Mouse (Mus musculus) stomach, embryonic 15.5 days (tissue): ENCODE measurements around the gene Fam214a. TPM values are rescaled to one million over a fixed set of nuclear protein-coding genes. Genes with fewer than 3 reads are reported as not detected.
A peak's percentile ranks its signal among the peaks of the same experiment; 100 is the strongest.

Experiments used
- ATAC-seq: fragments of 200-750 bp; cut with Nextera tagmentation; 2 replicates; pipeline ENCODE4 v1.8.0; 2017; ENCODE audit warnings: low read depth, moderate number of reproducible peaks, moderate TSS enrichment; ENCODE audit not compliant: insufficient read depth, low FRiP score
- H3K27ac ChIP-seq: fragments of 300-500 bp; sonication (generic); 2 replicates; pipeline ENCODE4 v1.5.1; 2015; ENCODE audit warnings: mild to moderate bottlenecking, inconsistent platforms
- H3K27me3 ChIP-seq: fragments of 300-500 bp; sonication (generic); replicated peaks from 2 replicates; pipeline ENCODE4 v1.6.1; 2015; ENCODE audit warnings: inconsistent platforms
- H3K36me3 ChIP-seq: fragments of 300-500 bp; sonication (generic); 2 replicates; pipeline ENCODE4 v1.6.1; 2015; ENCODE audit warnings: inconsistent platforms
- H3K4me1 ChIP-seq: fragments of 300-500 bp; sonication (generic); 2 replicates; pipeline ENCODE4 v1.6.1; 2015; ENCODE audit warnings: inconsistent platforms
- H3K4me2 ChIP-seq: fragments of 300-500 bp; sonication (generic); 2 replicates; pipeline ENCODE4 v1.6.1; 2015; ENCODE audit warnings: mild to moderate bottlenecking, inconsistent platforms
- H3K4me3 ChIP-seq: fragments of 300-500 bp; sonication (generic); replicated peaks from 2 replicates; pipeline ENCODE4 v1.5.1; 2015; ENCODE audit warnings: inconsistent platforms
- H3K9ac ChIP-seq: fragments of 300-500 bp; sonication (generic); 2 replicates; pipeline ENCODE4 v1.6.1; 2015; ENCODE audit warnings: inconsistent platforms
- H3K9me3 ChIP-seq: fragments of 300-500 bp; sonication (generic); 2 replicates; pipeline ENCODE4 v1.6.1; 2016; ENCODE audit warnings: inconsistent platforms
- WGBS: fragments of 180-500 bp; shearing (Covaris S2); methylation state at CpG from one replicate; pipeline ENCODE4 v1.1.7; 2015; 5-methylcytosine and 5-hydroxymethylcytosine counted together
- polyA plus RNA-seq: library from polyadenylated mRNA; unstranded; fragments of >200 nt; fragmentation: Nextera tagmentation; extraction: Ambion mirVana; gene quantifications from 2 replicates; pipeline ENCODE4 v1.2.1, GENCODE M21; 2015

Fam214a gene
- polyA plus RNA-seq, result 9.1 and 10.0 TPM in 2 replicates

GRCm38 (mm10) chr9:74952756-74953247 lies at the start of gene Fam214a:
TSS of gene Fam214a (plus strand) at chr9:74952884.
- Histone ChIP-seq H3K27ac (peak within 1 kb of the TSS; percentile 98), H3K4me3 (peak within 1 kb of the TSS; percentile 98), H3K36me3 (peaks cover 4% of the 10 kb centered on the region; the same call in 1 of the 2 replicates), H3K9me3 (no peaks in the 10 kb centered on the region), H3K4me2 (peak within 1 kb of the TSS; percentile 87), H3K9ac (peak within 1 kb of the TSS; percentile 93), H3K27me3 (no peaks in the 10 kb centered on the region), H3K4me1 (peaks cover 14% of the 10 kb centered on the region; the same call in 1 of the 2 replicates)
- peak; percentile 91 for ATAC-seq
- under 1% methylated on average over 55 of the region's 59 CpGs for WGBS

DNA sequence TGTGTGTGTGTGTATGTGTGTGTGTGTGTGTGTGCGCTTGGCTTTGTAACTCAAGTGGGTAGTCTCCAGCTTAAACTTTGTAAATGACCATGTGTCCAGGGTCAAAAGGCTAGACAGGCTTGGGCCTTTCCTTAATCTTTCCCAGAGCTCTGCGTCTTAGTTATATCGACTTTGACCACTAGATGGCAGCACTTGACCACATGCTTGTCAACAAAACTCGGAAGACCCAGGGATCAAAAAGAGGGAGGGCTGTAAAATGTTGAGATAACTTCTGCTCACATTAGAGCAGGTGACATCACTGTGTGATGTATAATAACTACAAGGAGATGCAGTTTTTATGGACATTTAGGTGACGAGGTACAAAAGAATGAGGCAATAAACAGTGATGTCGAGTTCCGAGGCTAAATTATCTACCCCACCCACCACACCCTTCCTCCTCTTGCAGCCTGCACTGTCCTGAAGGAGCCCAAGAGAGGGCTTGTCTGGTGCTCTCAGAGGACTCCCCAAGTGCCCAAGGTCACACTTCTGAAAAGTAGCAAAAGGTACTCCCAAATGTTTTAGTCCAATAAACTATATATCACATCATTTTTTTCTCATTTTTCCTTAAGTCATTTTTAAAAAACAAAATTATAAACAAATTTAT lies 47.7 kb upstream of the Fam214a start:
- Histone ChIP-seq H3K9me3 (no peaks in the 10 kb centered on the region), H3K9ac (no peak overlapping the region), H3K36me3 (no peaks in the 10 kb centered on the region), H3K27ac (no peak overlapping the region), H3K4me1 (peaks cover 4% of the 10 kb centered on the region; the same call in 1 of the 2 replicates), H3K4me2 (no peak overlapping the region), H3K4me3 (no peak overlapping the region), H3K27me3 (no peaks in the 10 kb centered on the region)
- WGBS, result 10% methylated on average over 7 of the region's 7 CpGs
- no peak for ATAC-seq

DNA sequence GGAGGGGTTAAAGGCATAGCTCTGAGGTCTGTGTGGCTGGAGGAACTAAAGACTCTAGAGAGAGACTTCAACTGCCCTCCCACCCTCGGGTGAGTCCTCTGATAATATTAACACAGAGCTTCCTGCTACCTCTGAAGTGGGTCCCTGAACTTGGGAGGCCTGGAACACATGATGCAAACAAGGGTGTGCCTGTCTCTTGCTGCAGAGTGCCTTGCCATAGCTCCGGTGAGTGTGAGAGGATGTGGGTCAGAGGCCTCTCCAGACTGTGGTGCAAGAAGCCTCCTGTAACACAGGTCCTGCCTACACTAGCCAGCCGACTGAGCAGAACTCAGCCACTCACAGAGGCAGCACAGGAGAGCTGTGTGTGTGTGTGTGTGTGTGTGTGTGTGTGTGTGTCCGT lies 45.7 kb upstream of the Fam214a start:
- Histone ChIP-seq H3K9ac (no peak overlapping the region), H3K4me1 (peaks cover 4% of the 10 kb centered on the region; the same call in 1 of the 2 replicates), H3K4me3 (no peak overlapping the region), H3K27ac (0 out of 2 replicates have a peak overlapping the region, but pooled peaks have one; percentile 16), H3K27me3 (no peaks in the 10 kb centered on the region), H3K4me2 (no peak overlapping the region), H3K36me3 (no peaks in the 10 kb centered on the region), H3K9me3 (no peaks in the 10 kb centered on the region)
- 25% methylated on average over 4 of the region's 4 CpGs for WGBS
- peak; percentile 82 for ATAC-seq

DNA sequence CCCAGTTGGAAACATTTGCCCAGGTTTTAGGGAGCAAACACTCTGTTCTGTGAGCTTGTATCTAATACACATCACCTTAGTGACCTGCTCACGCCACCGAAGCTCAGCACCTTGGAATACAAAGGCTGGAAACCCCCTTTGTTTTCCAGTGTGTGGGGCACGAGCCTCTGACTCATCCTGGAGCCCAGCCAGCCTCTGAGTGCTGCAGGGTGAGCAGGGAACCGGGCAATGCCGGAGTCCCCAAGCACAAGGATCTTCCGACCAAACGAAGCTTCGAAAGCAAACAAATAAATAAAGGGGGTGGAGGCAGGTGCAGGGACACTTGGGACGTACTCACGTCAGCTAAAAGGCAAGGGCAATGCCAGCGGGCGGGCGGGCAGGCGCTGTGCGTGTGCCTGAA lies 43.4 kb upstream of the Fam214a start:
- whole genome bisulfite sequencing, result 64% methylated on average over 15 of the region's 15 CpGs
- H3K4me3 ChIP-seq, result no peak overlapping the region
- no peaks in the 10 kb centered on the region for H3K27me3 ChIP-seq
- H3K9ac ChIP-seq, result no peak overlapping the region
- H3K4me2 ChIP-seq, result no peak overlapping the region
- ATAC-seq, result no peak
- H3K4me1 ChIP-seq, result peaks cover 4% of the 10 kb centered on the region; the same call in 1 of the 2 replicates
- H3K27ac ChIP-seq, result no peak overlapping the region
- H3K9me3 ChIP-seq, result no peaks in the 10 kb centered on the region
- H3K36me3 ChIP-seq, result no peaks in the 10 kb centered on the region

DNA sequence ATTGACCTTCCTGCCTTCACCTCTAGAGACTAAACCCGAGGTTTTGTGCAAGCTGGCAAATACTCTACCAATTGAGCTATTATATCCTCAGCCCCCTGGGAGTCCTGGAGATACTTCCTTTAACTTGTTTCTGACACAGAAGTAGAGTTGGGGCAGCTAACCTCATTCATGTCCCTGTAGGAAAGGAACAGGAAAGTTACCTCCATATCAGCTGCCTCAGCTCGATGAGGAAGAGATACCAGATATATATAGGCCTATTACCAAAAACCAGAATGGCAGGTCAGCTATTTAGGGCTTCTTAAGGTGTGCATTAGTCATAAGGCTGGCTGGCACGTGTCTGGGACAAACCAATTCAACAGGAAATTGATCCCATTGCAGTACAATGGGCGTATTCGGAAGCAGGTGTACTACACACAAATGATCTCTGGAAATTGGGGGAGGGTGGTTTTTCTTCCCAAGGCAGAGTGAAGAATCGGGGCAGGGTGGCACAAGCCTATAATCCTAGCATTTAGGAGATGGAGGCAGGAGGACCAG lies 42.4 kb upstream of the Fam214a start:
- no peaks in the 10 kb centered on the region for H3K36me3 ChIP-seq
- H3K9ac ChIP-seq, result no peak overlapping the region
- H3K4me1 ChIP-seq, result peaks cover 4% of the 10 kb centered on the region; the same call in 1 of the 2 replicates
- WGBS, result 76% methylated on average over 6 of the region's 6 CpGs
- no peak for ATAC-seq
- H3K27ac ChIP-seq, result no peak overlapping the region
- no peaks in the 10 kb centered on the region for H3K27me3 ChIP-seq
- H3K4me3 ChIP-seq, result no peak overlapping the region
- H3K9me3 ChIP-seq, result no peaks in the 10 kb centered on the region
- no peak overlapping the region for H3K4me2 ChIP-seq

DNA sequence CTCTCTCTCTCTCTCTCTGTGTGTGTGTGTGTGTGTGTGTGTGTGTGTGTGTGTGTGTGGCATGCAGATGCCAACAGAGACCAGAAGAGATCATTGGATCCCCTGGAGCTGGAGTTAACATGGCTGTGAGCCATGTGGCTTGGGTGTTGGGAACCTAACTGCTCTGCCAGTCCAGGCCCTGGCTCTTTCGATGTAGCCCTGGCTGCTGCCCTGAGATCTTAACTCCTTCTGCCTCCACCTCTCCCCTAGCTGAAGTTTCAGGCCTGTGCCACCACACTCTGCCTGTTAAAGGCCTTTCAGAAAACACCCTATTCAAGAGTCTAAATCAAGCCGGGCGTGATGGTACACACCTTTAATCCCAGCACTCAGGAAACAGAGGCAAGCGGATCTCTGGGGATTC lies 41.3 kb upstream of the Fam214a start:
- Histone ChIP-seq H3K9me3 (no peaks in the 10 kb centered on the region), H3K27ac (0 out of 2 replicates have a peak overlapping the region, but pooled peaks have one; percentile 14), H3K9ac (no peak overlapping the region), H3K27me3 (no peaks in the 10 kb centered on the region), H3K4me2 (no peak overlapping the region), H3K36me3 (no peaks in the 10 kb centered on the region), H3K4me1 (peaks cover 4% of the 10 kb centered on the region; the same call in 1 of the 2 replicates), H3K4me3 (no peak overlapping the region)
- 69% methylated on average over 4 of the region's 4 CpGs for WGBS
- no peak for ATAC-seq

DNA sequence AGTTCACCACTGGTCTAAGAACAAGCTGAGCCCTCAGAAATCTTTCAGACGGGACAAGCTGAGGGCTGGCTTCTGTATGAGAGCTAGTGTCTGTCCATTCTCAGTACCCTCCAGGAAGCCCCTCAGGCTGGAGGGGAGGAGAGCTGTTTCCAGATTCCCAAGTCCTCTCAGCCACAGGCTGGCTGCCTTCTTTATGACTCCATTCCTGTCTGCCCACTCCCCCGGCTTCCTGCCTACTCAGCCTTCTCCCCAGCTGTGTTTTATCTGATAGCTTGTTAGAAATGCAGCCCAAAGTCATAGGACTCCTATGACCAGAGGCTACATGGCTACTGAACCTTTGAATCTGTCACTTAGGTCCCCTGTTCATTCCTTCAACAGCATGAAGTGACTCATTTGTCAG lies 40.8 kb upstream of the Fam214a start:
- Histone ChIP-seq H3K36me3 (no peaks in the 10 kb centered on the region), H3K9ac (no peak overlapping the region), H3K27me3 (no peaks in the 10 kb centered on the region), H3K9me3 (no peaks in the 10 kb centered on the region), H3K4me3 (no peak overlapping the region), H3K4me1 (peaks cover 4% of the 10 kb centered on the region; the same call in 1 of the 2 replicates), H3K4me2 (no peak overlapping the region), H3K27ac (0 out of 2 replicates have a peak overlapping the region, but pooled peaks have one; percentile 14)
- 40% methylated on average over 2 of the region's 2 CpGs for WGBS
- ATAC-seq, result no peak; the same call in 1 of the 2 replicates

GRCm38 (mm10) chr9:74912619-74913376 lies 39.9 kb upstream of the Fam214a start:
- no peak overlapping the region for H3K27ac ChIP-seq

DNA sequence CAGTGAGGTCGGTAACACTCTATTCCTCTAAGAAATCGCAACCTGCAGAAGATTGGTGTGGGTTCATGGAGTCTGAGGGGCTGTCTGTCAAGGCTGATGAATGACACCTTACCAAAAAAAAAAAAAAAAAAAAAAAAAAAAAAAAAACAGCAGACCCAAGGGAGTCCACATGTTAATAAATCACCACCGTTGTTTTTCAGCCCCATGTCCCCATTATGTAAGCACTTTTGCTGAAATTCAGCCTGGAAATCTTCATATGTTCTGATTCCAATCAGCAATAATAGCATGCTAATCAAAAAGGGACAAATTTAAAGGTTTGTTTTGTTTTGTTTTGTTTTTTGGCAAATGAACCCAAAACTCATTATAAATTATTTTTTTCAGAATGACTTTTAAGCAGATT lies 37.1 kb upstream of the Fam214a start:
- Histone ChIP-seq H3K4me2 (no peak overlapping the region), H3K4me3 (no peak overlapping the region), H3K9me3 (no peaks in the 10 kb centered on the region), H3K4me1 (no peaks in the 10 kb centered on the region), H3K9ac (no peak overlapping the region), H3K27me3 (no peaks in the 10 kb centered on the region), H3K36me3 (no peaks in the 10 kb centered on the region), H3K27ac (no peak overlapping the region)
- ATAC-seq, result no peak
- WGBS, result 85% methylated on average over 3 of the region's 3 CpGs

More at GRCm38 (mm10) chr9:74912619-74913376, 39.9 kb upstream of the Fam214a start:
- Histone ChIP-seq H3K4me3 (no peak overlapping the region), H3K4me1 (peaks cover 4% of the 10 kb centered on the region; the same call in 1 of the 2 replicates), H3K4me2 (no peak overlapping the region), H3K27me3 (no peaks in the 10 kb centered on the region), H3K9ac (no peak overlapping the region), H3K36me3 (no peaks in the 10 kb centered on the region), H3K9me3 (no peaks in the 10 kb centered on the region)
- no peak; the same call in 1 of the 2 replicates for ATAC-seq
- WGBS, result 60% methylated on average over 19 of the region's 19 CpGs

- no peaks in the 10 kb centered on the region for H3K27me3 ChIP-seq
These were observed 32.2 kb upstream of the Fam214a start for GRCm38 (mm10) chr9:74920450-74920849.

DNA sequence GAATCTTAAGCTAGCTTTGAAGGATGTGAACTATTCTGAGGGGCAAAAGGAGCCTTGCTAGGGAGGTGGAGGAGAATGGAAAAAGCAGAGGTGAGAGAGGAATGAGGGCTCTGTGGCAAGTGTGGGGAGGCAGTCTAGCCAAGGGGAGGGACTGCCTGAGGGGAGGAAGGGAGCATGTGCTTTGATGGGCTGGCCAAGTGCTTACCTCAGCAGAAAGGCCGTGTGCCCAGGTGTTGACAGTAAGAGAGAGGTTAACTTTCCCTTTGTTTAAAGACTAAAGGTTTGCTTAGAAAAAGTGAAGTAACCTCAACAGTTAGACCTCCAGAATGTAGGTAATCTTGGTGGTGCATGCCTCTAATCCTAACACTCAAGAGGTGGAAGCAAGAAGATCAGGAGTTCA lies 31.3 kb upstream of the Fam214a start:
- H3K36me3 ChIP-seq, result no peaks in the 10 kb centered on the region
- no peak overlapping the region for H3K4me2 ChIP-seq
- H3K4me1 ChIP-seq, result no peaks in the 10 kb centered on the region
- WGBS, result 30% methylated on average over 1 of the region's 1 CpGs
- ATAC-seq, result no peak
- no peaks in the 10 kb centered on the region for H3K27me3 ChIP-seq
- no peak overlapping the region for H3K4me3 ChIP-seq
- H3K27ac ChIP-seq, result no peak overlapping the region
- no peak overlapping the region for H3K9ac ChIP-seq
- no peaks in the 10 kb centered on the region for H3K9me3 ChIP-seq

More at GRCm38 (mm10) chr9:74920450-74920849, 32.2 kb upstream of the Fam214a start:
- 90% methylated on average over 12 of the region's 12 CpGs for WGBS
- H3K36me3 ChIP-seq, result no peaks in the 10 kb centered on the region
- H3K27ac ChIP-seq, result no peak overlapping the region
- H3K9ac ChIP-seq, result no peak overlapping the region
- no peak overlapping the region for H3K4me2 ChIP-seq
- no peak overlapping the region for H3K4me3 ChIP-seq
- no peak for ATAC-seq
- H3K4me1 ChIP-seq, result no peaks in the 10 kb centered on the region
- no peaks in the 10 kb centered on the region for H3K9me3 ChIP-seq
